Mouse (Mus musculus) heart, embryonic 14.5 days (tissue): ENCODE measurements around the gene Olfr726. TPM values are rescaled to one million over a fixed set of nuclear protein-coding genes. Genes with fewer than 3 reads are reported as not detected.

ENCODE experiments used
- polyA plus RNA-seq: library from polyadenylated mRNA; unstranded; fragments of >200 nt; fragmentation: Nextera tagmentation; extraction: Ambion mirVana; gene quantifications from 2 replicates; pipeline ENCODE4 v1.2.1, GENCODE M21; 2014

The Olfr726 gene
- polyA plus RNA-seq, 1 experiment from 2014 or later, result not detected

Other genes with a start within 250 kb of the Olfr726 start
- not detected in 2 replicates for gene Olfr722, start 189.0 kb downstream of the Olfr726 start, polyA plus RNA-seq
- not detected in 2 replicates for gene Olfr723, start 159.2 kb downstream of the Olfr726 start, polyA plus RNA-seq
- gene Olfr724, start 127.7 kb downstream of the Olfr726 start, polyA plus RNA-seq, result not detected in 2 replicates
- not detected in 2 replicates for gene Olfr725, start 50.6 kb downstream of the Olfr726 start, polyA plus RNA-seq
- gene Olfr727, start 32.2 kb upstream of the Olfr726 start, polyA plus RNA-seq, result not detected in 2 replicates
- gene Olfr728, start 51.7 kb upstream of the Olfr726 start, polyA plus RNA-seq, result not detected in 2 replicates
- not detected in 2 replicates for gene Olfr729, start 62.0 kb upstream of the Olfr726 start, polyA plus RNA-seq
- gene Olfr730, start 97.2 kb upstream of the Olfr726 start, polyA plus RNA-seq, result not detected in 2 replicates
- not detected in 2 replicates for gene Olfr731, start 150.9 kb upstream of the Olfr726 start, polyA plus RNA-seq
- not detected in 2 replicates for gene Olfr732, start 193.3 kb upstream of the Olfr726 start, polyA plus RNA-seq
- not detected in 2 replicates for gene Olfr733, start 210.6 kb upstream of the Olfr726 start, polyA plus RNA-seq
- not detected in 2 replicates for gene Olfr734, start 235.8 kb upstream of the Olfr726 start, polyA plus RNA-seq